Mouse (Mus musculus): ENCODE data around the gene Gprin1. TPM values are rescaled to one million over a fixed set of nuclear protein-coding genes. Genes with fewer than 3 reads are reported as not detected.

Gene Gprin1
- total RNA-seq, 2 experiments from 2014 or later: not detected

DNA sequence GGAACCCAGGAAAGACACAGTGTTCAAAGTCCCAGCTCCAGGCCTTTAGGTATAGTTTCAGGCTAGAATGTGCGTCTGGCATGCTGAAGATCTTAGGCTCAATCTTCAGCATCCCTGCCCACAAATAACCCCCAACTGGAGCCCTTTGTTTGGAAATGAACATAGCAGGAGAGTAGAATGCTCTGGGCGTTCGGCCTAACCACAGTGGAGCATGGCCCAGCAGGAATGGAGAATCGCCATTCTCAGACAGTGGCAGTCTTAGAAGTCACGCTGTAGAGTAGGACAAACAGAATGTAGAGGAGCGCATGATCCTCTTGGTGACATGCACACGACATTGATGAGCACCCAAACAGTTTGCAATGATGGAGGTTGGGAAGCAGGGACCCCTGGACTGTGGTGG, 11.2 kb upstream of the Gprin1 start:
- no peak for DNase-seq
- intact Hi-C loops (cut with DNase I): no loop called here

DNA sequence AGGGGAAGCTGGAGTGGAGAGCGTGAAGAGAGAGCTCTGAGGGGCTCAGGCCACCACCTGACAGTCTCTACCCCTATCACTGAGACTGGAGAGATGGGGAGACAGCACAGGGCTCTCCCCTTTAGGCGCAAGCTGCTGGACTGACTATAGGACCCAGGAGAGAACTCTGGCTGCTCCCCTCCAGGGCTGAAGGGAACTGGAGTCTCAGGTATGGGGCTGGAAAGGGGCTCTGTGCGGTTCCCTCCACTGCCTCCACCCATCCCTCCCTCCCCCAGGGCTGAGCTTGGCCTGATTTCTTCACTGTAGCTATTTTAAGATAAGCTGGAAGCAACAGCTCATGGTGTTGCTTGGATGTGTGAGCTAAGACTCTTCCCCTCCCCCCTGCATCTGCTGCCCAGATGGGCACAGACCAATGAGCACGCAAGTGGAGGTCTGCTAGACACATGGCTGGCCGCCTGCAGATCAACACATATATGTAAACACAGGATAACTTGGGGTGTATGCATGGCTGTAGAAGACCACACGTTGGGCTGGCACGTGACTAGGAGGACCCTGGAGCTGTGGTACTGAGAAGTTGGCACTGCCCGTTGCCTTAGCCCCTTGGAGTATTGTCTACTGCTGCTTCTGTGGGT, 10.6 kb upstream of the Gprin1 start:
- no peak for DNase-seq
- intact Hi-C loops (cut with DNase I): no loop called here

GRCm38 (mm10) chr13:54759496-54759895, 9.8 kb upstream of the Gprin1 start:
- no peak for DNase-seq

GRCm38 (mm10) chr13:54758756-54759470, 9.2 kb upstream of the Gprin1 start:
- intact Hi-C loops (cut with DNase I): no loop called here
- no peak for DNase-seq

More at GRCm38 (mm10) chr13:54759496-54759895, 9.8 kb upstream of the Gprin1 start:
- intact Hi-C loops (cut with DNase I): no loop called here

- peak; percentile 57 to 59 for DNase-seq
- intact Hi-C loops (cut with DNase I): no loop called here
Observed at GRCm38 (mm10) chr13:54758045-54758755, 8.5 kb upstream of the Gprin1 start.

DNA sequence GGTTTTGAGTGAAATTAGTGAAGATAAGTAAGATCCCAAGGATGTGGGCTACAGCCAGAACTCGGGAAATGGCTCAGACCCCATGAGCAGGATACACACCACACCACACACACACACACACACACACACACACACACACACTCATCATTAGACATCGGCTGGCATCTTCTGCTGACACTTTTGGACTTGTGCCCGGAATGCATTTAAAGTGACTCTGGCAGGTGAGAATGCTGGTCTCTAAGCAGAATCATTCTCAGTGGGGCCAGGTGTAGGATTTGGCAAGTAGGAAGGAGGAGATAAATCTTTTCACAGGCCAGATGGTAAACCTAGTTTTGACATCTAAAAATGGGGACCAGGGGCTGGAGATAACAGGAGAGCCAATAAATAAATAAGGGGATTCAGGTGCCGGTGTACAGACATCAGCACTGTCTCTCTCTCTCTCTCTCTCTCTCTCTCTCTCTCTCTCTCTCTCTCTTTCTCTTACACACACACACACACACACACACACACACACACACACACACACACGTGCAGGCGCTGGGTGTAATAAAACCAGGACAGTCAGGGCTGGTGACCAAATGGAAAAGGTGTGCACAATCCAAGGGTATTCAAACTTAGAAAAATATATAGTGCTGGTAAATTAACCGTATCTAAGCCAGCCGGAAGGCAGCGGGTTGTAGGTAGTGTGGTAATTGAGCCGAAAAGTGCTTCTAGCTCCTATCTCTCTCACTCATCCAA, 7.6 kb upstream of the Gprin1 start:
- DNase-seq: no peak
- intact Hi-C loops (cut with DNase I): no loop called here

DNA sequence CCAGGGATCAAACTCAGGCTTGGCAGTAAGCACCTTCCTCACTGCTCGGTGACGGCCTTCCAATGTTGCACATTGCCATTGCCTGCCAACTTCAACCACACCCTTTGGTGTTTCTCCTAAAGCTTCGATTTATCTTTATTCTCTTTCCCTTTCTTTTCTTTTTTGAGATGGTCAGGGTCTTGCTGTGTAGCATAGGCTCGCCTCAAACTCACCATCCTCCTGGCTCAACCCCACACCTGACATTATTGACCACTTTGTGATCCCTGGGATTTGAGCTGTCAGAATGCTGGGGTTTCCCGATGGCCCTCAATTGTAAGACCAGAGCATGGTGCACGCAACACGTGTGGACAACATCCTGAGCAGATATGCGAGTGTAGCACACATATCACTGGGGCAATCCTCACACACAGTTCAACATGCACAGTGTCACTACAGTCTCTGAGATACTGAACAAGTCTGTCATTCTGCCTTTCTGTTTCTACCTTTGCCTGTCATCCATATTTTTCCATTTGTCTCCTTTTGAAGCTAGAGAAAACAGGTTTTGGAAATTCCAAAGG, 6.6 kb upstream of the Gprin1 start:
- intact Hi-C loops (cut with DNase I): no loop called here

DNA sequence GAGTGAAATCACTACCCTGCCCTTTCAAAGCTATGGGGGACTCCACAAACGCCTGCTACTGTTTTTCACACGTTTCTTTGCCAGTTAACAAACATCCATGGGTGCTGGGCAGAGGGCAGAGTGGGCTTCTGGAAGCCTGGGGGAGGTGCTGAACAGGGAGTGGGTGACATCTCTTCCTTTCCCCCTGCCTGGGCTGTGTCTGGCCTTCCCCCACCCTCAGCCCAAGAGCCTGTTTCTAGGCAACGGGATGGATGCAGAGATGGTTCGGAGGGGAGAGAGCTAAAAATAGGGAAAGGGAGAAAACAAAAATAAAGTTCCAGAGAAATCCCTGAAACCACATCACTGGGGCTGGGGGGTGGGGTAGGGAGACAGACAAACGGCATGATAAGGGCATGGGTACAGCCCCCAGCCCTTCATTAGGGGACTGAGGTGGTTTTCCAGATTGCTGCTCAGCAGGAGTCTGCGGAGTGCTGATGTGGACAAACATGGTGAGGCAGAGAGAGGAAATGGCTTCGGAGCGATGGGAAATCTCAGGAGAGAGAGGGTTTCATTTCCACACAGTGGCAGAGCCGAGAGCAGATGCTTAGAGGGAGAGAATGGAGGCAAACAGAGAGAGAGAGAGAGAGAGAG, 5.6 kb upstream of the Gprin1 start:
- intact Hi-C loops (cut with DNase I): no loop called here
- no peak for DNase-seq

More for the DNA sequence above, 6.6 kb upstream of the Gprin1 start:
- no peak for DNase-seq

GRCm38 (mm10) chr13:54754169-54755080, 4.8 kb upstream of the Gprin1 start:
- no peak for DNase-seq
- intact Hi-C loops (cut with DNase I): no loop called here

DNA sequence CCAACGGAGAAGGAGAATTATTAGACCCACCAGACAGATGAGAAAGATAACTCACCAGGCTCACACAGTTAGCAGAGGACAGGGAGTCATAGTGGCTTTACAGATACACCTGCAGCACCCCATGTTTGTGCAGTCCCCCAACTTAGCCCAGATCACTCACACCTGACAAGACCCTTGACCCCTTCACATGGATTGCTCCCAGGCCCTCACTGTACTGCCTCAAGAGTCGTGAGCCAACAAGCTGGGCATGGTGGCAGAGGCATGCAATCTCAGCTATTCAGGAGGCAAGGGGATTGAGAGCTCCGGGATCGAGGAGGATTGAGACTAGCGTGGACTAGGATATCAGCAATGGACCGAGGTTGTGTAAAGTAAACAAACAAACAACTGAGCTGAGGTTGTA, 4.1 kb upstream of the Gprin1 start:
- intact Hi-C loops (cut with DNase I): no loop called here

DNA sequence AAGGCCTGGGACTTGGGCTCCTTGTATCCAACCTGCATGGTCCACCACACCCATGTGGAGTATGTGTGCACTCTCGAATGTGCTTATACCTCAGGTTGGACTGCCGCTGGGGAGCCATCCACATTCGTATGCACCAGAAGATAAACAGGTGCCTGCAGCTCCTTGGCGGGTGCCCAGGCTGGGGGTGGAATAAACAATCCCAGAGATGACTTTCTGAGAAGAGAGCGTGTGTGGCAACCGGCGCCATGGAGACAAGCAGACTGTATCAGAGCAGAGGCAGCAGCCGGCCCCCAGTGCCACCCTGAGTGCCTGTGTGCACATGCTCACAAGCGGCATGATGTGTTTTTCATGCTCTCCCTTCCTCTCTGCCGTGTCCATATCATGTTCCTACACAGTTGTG, 3.0 kb upstream of the Gprin1 start:
- intact Hi-C loops (cut with DNase I): no loop called here
- DNase-seq: no peak

More for the DNA sequence above, 4.1 kb upstream of the Gprin1 start:
- no peak for DNase-seq

- DNase-seq: no peak
- intact Hi-C loops (cut with DNase I): no loop called here
Observed at GRCm38 (mm10) chr13:54750699-54751098, 1.0 kb upstream of the Gprin1 start.

DNA sequence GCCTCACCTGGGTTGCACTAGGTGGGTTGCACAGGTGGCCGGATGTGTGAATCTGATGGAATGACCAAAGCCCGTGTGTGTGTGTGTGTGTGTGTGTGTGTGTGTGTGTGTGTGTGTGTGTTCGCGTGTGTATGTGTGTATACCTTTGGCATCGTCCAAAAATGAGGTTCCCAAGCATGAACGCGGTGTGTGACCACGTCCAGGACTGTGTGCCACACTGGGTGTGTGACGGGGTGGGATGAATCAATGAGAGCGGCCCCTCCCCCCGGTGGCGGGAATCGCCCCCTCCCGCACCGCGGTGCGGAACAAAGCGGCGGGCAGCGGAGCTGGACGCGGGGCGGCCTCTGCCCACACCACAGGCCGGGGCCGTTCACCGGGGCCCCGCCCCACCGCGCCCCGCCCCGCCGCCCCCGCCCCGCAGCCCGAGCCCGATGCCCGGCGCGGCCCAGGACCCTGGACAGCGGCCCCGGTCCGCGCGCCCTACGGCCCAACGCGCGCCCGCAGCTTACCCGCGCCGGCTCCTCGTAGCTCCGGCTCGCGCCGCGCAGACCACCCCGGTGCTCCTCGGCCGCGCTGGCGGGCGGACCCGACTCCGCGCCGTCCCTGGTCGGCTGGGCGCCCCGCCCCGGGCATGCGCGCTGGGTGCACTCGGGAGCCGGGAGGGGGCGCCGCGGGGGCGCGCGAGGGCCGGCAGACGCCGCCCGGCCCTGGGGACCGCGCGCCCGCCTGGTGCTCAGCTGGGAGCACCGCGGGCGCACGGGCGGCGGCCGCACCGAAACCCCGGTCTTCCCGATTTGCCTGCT, 412 bp downstream of the Gprin1 start:
- intact Hi-C loops (cut with DNase I): no loop called here
- DNase-seq: no peak

DNA sequence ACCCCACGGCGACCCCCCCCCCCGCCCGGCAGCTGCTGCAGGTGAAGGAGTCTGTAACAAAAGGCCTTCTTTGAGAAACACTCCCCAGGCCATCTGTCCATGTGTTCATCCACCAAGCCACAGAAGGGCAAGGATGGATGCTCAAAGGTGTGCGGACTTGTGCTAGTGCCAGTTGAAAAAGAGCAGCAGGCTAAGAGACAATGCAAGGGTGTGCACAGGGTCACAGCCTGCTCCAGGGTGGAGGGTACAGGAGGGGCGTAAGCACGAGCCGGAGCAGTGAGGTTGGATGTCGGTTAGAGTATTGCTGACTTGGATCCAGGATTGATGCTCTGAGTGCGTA, 983 bp downstream of the Gprin1 start:
- DNase-seq: no peak
- intact Hi-C loops (cut with DNase I): no loop called here

DNA sequence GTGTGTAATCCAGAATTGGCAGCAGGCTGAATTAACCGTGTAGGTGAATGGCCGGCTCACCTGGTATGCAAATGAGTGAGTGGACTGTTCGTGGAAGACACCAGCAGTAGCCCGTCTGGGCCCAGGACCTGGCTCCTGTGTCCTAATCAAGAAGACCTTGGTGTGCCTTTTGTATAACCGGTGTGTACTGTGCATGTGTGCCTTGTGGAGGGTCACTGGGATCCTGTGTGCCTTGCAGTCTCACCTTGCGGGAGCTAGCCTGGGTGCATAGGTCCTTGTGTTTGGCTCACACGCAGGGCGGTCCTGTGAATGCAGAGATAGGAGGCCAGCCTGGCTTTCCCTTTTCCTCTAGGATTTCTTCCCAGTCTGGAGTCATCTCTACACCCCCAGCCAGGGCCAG, 1.5 kb downstream of the Gprin1 start:
- DNase-seq: no peak
- intact Hi-C loops (cut with DNase I): no loop called here

DNA sequence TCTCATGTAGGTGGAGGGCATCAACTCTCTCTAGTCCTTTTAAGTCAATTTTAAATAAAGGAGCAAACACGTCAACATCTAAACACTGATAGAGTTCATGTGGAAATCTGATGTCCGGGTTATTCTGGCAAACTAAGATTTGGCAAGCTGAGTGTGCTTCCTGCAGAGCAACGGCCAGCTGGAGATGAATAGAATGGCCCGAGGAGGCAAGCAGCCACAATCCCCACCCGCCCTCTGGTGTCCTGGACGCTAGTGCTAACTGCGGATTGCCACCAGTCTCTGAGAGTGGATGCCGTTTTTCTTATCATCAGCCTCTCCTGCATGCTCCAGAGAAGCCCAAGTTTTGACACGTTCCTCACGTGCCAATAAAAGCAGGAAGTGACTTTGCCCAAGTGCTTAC, 2.8 kb downstream of the Gprin1 start:
- intact Hi-C loops (cut with DNase I): no loop called here
- no peak for DNase-seq

DNA sequence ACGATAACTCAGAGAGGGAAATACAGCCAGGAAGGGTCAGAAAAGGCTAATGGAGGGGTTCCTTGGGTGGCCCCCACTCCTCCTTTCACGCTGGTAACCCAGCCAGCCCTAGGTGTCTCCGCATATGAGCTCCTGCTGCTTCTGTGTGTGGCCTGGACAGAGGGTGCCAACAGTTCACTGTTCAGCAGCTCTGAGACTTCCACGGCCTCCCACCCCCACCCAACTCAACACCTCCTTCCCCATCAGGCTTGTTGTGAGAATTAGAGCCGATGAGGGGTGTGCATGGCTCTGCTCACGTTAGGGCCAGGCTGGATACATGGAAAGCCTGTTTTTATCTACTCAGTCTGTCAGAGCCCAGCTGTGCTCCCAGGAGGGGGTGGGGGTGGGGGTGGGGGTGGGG, 3.6 kb downstream of the Gprin1 start:
- DNase-seq: no peak
- intact Hi-C loops (cut with DNase I): no loop called here

DNA sequence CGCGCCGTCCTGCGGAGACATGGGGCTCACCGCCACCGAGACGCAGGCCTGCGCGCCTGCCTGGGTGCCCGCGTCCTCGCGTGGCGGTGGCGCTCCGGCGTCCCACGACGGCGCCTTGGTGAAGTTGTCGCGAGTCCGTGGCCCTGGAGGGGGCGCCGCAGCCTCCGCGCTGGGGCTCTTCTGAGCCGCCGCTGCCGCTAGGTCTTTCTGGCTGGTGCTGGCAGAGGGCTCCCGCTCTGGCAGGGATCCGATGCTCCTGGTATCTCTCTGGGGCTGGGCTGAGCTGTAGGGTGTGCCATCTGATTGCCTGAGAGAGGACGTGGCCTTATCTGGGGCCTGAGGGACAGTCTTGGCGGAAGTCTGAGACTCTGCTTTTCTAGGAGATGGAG, 11.5 kb downstream of the Gprin1 start:
- intact Hi-C loops (cut with DNase I): no loop called here
- no peak for DNase-seq

Data from gastrocnemius, postnatal 36 days (tissue).